Mouse (Mus musculus): Measurements from ENCODE around the gene Bcl2l2.

GRCm38 (mm10) chr14:54866268-54866667 lies 16.9 kb upstream of the Bcl2l2 start:
- TF ChIP-seq CTCF (IDR thresholded peaks at IDR 0.05; ENCODE audit: low read depth, low read length) (no peak), POLR2A (IDR thresholded peaks at IDR 0.05; ENCODE audit: extremely low read depth, insufficient read depth, low read length) (no peak)
